Mouse (Mus musculus): ENCODE data around the gene Dnaic2. TPM values are rescaled to one million over a fixed set of nuclear protein-coding genes. Genes with fewer than 3 reads are reported as not detected.

The Dnaic2 gene
- polyA plus RNA-seq, 1 experiment from 2014 or later: 1.3 TPM

Other genes starting within 250 kb of the Dnaic2 start
- gene Rpl38, start 58.9 kb upstream of the Dnaic2 start, polyA plus RNA-seq (2016; fragmentation: Nextera tagmentation; extraction: Ambion mirVana): 839 and 864 TPM in 2 replicates
- gene Ttyh2, start 52.0 kb upstream of the Dnaic2 start, polyA plus RNA-seq (2016; fragmentation: Nextera tagmentation; extraction: Ambion mirVana): 12.3 and 15.1 TPM in 2 replicates
- gene Kif19a, start 38.0 kb downstream of the Dnaic2 start, polyA plus RNA-seq (2016; fragmentation: Nextera tagmentation; extraction: Ambion mirVana): 0.45 and 0.73 TPM in 2 replicates
- gene Btbd17, start 68.5 kb downstream of the Dnaic2 start, polyA plus RNA-seq (2016; fragmentation: Nextera tagmentation; extraction: Ambion mirVana): 61.0 and 68.5 TPM in 2 replicates
- gene Gpr142, start 71.5 kb downstream of the Dnaic2 start, polyA plus RNA-seq (2016; fragmentation: Nextera tagmentation; extraction: Ambion mirVana): not detected in 2 replicates
- 10.4 and 16.8 TPM in 2 replicates for gene Gprc5c, start 123.7 kb downstream of the Dnaic2 start, polyA plus RNA-seq (2016; fragmentation: Nextera tagmentation; extraction: Ambion mirVana)
- 0.71 and 0.97 TPM in 2 replicates for gene Cd300a, start 162.6 kb downstream of the Dnaic2 start, polyA plus RNA-seq (2016; fragmentation: Nextera tagmentation; extraction: Ambion mirVana)
- gene Cd300lb, start 207.0 kb downstream of the Dnaic2 start, polyA plus RNA-seq (2016; fragmentation: Nextera tagmentation; extraction: Ambion mirVana): 0.08 TPM in 1 of 2 replicates, not detected in the other
- gene Cd300c, start 241.7 kb downstream of the Dnaic2 start, polyA plus RNA-seq (2016; fragmentation: Nextera tagmentation; extraction: Ambion mirVana): not detected in 2 replicates